Mouse (Mus musculus) layer of hippocampus, adult 9-10 months (tissue): Measurements from ENCODE around the gene Map3k4.
A peak's percentile ranks its signal among the peaks of the same experiment; 100 is the strongest.

Source experiments
- DNase-seq: peaks from one replicate; pipeline ENCODE4 v3.0.0; 2022; ENCODE audit warnings: low spot score

The Map3k4 gene

DNA sequence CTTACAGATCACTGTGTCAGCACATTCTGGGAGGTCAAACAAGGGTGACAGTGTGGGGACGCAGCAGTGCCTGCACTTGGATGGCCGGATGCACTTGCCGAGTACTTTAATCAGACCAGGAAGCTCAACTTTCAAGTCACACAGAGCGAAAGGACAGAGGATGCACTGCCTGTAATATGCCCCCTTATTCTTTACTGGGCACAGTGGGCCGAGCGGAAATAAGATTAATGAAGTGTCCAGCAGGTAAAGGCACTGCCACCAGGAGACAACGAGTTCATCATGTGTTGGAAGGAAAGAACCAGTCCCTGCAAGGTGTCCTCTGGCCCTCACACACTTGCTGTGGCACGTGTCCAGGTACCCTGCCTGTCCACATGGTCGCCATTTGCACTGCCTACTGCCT is 94.5 kb downstream of the Map3k4 start:
- no peak for DNase-seq

DNA sequence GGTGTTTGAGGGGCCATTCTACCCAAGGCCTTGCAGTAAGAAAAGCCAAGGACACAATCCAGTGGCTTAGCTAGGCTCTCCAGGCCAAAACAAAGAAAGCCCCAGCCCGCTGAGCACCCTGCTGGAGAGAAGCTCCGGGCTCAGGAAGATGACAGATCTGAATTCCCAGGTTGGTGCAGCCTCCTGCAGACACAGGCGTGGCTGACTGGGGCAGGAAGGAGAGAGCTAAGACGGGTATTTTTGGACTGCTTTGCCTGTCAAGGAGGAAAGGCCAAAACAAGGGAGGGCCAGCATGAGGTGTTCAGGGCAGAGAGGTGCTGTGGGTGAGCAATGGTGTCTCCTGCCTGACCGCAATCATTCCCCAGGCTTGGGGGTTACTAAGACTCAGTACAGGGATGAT is 94.9 kb downstream of the Map3k4 start:
- DNase-seq: no peak

DNA sequence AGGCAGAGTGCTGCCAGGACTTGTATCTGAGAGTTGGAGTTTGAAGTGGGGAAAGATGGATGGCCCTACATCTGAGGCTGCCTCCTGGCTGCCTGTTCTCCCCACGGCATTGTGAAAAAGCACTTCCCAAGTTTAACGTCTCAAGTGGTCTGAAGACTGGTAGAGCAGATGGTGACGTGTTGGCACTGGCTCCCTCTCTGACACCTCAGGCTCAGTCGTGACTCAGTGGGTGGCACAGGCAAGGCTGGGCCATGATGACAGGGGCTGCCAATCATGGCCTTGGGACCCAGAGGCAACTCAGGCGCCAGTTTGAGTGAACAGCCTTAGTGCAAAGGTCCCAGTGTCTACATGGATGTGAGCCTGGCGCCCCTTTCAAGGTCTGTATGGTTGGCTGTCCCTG is 96.7 kb downstream of the Map3k4 start:
- DNase-seq: no peak

- DNase-seq: no peak
Observed at GRCm38 (mm10) chr17:12216224-12216623, 102.4 kb downstream of the Map3k4 start.

GRCm38 (mm10) chr17:12213430-12213829 is 105.2 kb downstream of the Map3k4 start:
- DNase-seq: no peak

DNA sequence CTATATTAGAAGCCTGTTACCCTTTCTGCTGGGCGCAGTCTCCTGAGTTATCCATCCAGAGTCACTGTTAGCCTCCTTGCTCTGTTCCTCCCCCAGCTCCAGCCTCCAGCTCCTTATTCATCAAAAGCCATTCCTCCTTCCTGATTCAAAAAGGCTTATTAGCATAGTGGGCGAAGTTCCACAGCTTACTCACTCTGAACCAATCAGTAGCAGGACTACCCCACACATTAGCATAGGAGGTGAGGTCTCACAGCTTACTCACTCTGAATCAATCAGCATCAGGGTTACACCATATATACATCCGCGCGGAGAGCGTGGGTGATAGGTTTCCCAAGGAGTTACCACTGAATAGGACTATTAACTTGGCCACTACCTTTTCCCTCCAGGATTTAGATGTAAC is 106.3 kb downstream of the Map3k4 start:
- no peak for DNase-seq

- no peak for DNase-seq
Observed at GRCm38 (mm10) chr17:12211890-12212289, 106.7 kb downstream of the Map3k4 start.

- DNase-seq: peak; percentile 67
Observed at GRCm38 (mm10) chr17:12210544-12211132, 108.0 kb downstream of the Map3k4 start.

GRCm38 (mm10) chr17:12209481-12209880 is 109.1 kb downstream of the Map3k4 start:
- no peak for DNase-seq

DNA sequence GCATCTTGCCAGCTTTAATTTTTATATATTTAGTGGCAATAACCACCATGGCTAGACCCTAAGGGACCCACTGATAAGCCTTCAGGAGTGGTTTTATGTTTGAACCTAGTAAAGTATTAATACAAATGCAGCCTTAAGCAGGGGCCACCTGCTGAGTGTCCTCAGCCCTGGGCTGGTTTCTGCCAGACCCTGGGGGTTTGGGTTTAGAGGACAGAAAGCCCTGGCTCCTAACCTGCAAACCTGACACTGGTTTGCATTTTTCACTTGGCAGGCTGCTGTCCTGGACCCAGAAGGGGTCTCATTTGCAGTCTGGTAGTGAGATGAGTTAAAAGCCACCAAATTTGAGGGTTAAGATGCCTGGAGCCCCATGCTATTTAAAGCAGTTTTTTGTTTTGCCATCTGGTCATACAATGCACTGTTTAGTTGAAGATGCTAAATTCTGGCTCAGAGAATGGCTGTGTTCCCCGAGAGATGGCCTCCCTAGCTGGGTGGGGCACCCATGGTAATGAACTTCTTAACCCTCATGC is 111.5 kb downstream of the Map3k4 start:
- DNase-seq: no peak

DNA sequence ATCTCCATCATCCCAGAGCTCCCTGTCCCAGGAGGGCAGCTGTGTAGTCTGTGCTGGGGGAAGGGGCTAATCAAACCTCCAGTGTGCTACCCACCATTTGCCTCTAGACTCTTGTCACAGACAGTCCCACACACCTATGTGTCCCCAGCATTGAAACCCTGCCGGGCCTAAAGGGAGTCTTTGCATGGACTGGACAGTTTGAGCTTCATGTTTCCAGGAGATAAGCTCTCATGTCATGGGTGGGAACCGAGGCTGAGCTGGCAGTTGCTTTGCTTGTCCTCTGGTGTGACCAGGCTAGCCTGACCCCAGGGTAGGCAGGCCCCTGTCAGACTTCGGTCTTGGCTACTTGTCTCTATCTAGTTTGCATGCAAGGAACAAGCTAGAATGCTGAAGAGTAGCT is 112.3 kb downstream of the Map3k4 start:
- no peak for DNase-seq

DNA sequence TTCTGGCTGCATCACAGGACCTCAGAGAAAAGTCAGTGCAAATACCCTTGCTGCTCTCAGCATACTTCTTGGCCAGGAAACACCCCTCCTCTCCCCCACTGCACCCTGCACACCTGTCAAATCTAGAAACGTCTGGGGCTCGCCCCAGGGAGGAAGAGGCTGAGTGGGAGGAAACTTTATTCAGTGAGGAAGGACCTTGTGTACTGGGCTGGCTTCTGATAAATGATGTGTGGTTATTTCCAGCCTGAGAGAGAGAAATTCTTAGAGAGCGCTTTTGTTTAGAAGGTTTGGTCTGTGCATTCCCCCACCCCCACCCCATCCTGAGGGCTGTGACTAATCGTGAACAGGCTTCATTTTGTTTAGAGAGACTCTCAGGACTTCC is 112.9 kb downstream of the Map3k4 start:
- DNase-seq: no peak

GRCm38 (mm10) chr17:12205015-12205693 is 113.4 kb downstream of the Map3k4 start:
- no peak for DNase-seq

GRCm38 (mm10) chr17:12204689-12205014 is 113.9 kb downstream of the Map3k4 start:
- no peak for DNase-seq

DNA sequence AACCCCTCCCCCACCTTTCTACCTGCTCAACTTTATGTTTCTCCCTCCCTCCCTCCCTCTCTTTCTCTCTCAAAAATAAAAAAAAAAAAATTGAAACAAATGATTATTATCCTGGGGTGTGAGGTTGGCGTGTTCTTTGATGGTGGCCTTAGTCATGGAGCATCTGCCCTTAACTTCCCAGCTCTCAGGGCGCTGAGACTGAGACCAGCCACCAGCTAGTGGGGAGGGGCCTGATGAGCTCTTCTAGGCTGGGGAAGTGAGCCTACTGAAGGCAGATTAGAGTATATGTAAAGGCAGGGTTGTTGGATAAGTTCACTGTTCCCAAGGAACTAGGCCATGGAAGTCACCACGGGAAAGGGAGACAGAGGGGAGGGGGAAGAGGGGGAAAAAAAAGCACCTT is 114.3 kb downstream of the Map3k4 start:
- DNase-seq: no peak

DNA sequence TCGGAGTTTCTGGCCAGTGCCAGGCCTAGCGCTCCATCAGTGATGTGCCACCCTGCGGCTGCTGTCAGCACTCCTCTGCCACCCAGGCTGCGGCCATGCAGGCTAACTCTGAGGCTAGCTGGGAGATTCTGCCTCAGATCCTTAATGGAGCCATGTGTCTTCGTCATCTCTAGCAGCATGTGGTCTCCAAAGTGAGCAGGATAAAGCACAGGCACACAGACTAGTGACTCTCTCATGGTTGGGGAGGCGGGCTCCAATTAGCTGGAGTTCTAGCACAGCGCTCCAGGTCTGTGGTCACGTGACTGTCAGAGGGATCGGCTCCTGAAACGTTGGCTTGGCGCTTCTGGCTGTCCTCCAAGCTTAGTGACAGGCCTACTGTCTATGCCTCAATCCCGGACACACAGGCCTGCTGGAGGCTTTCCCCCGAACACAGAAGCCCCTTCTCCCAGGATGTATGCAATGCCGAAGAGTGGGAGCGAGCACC is 115.1 kb downstream of the Map3k4 start:
- no peak for DNase-seq

DNA sequence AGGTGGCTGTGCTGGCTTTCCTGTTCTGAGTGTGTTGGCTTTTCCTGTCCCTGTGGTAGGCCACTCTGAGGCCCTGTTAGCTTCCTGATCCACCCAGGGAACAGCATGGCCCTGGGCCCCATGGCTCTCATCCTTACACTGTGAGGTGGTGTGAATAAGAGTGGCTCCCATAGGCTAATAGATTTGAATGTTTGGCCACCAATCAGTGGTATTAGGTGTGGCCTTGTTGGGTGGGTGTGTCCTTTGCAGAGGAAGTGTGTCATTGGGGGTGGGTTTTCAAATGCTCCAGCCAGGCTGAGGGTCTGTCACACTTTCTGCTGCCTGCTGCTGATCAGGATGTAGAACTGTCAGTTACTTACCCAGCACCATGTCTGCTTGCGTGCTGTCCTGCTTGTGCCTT is 117.5 kb downstream of the Map3k4 start:
- DNase-seq: no peak

DNA sequence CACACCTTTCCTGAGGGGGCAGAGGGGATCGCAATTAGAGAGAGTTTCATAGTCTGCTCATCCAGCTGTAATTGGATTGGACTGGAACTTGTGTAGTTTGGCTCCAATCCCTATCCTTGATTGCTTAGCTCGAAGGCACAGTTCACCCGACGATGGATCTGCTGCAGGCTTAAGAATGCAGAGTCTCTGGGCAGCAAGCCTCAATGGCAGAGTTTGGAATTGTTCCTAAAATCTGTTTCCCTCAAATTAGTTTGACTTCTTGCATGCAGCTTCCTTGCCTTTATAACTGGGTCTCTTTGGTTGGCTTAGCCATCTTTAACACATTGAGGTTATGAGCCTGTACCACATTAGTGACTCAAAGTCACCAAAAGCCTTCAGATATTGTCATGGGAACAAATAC is 118.7 kb downstream of the Map3k4 start:
- no peak for DNase-seq

- DNase-seq: no peak
Observed at GRCm38 (mm10) chr17:12195604-12196003, 123.0 kb downstream of the Map3k4 start.

DNA sequence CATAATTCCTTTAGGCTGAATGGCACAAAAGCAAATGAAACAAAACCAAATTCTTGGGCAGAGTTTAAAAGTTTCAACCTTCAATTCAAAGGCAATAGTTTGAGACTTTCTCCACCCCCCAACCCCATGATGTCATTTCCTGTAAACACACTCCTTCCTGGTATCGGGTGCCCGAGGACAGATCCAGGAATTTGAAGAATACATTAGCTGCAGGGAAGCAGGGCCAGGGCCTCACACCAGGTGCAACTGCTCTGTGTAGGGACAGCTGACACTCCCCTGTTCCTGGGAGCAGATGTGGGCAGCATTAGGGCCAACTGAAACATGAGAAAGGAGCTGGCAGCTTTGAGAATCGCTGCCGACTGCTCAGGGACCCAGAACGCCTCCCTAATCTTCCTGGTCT is 123.5 kb downstream of the Map3k4 start:
- DNase-seq: no peak

DNA sequence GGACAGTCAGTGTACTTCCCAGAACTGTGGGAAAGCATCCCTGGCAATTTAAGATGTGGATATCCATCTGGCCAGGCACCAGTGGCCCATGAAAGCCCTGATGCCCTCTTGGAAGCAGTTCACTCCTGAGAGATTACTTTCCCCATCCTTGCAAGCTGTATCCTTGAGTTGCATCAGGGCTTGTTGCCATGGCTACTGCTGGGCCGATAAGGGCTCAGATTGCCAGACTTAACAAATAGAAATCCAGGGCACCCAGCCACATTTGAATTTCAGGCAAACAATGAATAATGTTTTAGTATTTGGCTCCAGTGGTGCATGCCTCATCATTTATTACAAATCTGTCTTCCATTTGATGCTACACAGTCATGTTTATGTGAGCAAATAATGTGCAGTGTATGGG is 130.8 kb downstream of the Map3k4 start:
- peak; percentile 67 for DNase-seq

DNA sequence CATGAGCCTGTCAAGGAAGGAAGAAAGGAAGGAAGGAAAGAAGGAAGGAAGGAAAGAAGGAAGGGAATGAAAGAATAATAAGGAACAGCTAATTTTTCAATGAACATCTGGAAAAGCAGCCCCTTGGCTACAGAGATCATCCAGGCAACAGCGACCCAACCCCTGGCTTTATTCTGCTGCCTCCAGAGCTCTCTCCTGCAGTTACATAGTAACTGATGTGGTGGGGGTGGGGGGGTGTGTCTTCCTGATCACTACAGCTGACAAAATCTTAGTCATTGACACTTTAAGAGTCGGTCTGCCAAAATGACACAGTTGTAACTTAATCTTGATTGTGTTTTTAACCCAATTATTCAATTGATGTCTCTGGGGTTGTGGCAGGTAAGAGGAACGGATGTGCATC is 132.3 kb downstream of the Map3k4 start:
- no peak for DNase-seq

DNA sequence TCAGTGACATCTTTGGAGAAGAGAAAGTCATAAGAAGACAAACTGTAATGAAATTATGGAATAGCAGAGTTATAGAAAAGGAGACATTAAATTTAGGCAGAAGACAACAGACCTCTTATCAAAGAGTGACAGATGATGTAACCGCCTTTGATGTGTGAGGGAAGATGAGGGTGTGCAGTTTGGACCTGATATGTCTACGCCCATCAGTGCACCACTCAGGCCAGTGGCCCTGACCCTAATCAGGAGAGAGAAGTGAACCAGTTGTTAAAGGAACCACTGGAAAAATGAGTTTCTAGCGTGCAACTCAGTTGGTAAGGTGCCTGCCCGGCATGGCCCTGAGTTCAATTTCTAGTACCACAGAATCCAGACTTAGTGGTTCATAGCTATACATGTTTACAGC is 132.7 kb downstream of the Map3k4 start:
- DNase-seq: no peak

- no peak for DNase-seq
Observed at GRCm38 (mm10) chr17:12184283-12184682, 134.3 kb downstream of the Map3k4 start.
